Mouse (Mus musculus) MEL-GATA-1-ER (cell line): ENCODE data around the gene Crhr1.
A peak's percentile ranks its signal among the peaks of the same experiment; 100 is the strongest.
"Not testable (repeated sequence)": the region's sequence is repeated elsewhere in the genome, so short reads cannot be mapped to it uniquely, and the experiment has no call there.

ENCODE experiments used
- DNase-seq: peaks from one replicate; pipeline ENCODE4 v3.0.0-alpha.2; 2012; ENCODE audit warnings: low read depth; ENCODE audit errors: extremely low read depth

Gene Crhr1

GRCm38 (mm10) chr11:104195382-104195781 lies 62.7 kb downstream of the Crhr1 start:
- DNase-seq: no peak

- peak; percentile 64 for DNase-seq
Observed at GRCm38 (mm10) chr11:104195791-104196190, 63.1 kb downstream of the Crhr1 start.

GRCm38 (mm10) chr11:104197861-104198260 lies 65.2 kb downstream of the Crhr1 start:
- no peak for DNase-seq

- DNase-seq: no peak
Observed at GRCm38 (mm10) chr11:104203271-104203670, 70.6 kb downstream of the Crhr1 start.

GRCm38 (mm10) chr11:104206573-104206972 lies 73.9 kb downstream of the Crhr1 start:
- no peak for DNase-seq

GRCm38 (mm10) chr11:104209041-104209440 lies 76.4 kb downstream of the Crhr1 start:
- no peak for DNase-seq

- DNase-seq: no peak
Observed at GRCm38 (mm10) chr11:104211251-104211650, 78.6 kb downstream of the Crhr1 start.

GRCm38 (mm10) chr11:104214128-104214527 lies 81.5 kb downstream of the Crhr1 start:
- not testable (repeated sequence) for DNase-seq

GRCm38 (mm10) chr11:104218075-104218474 lies 85.4 kb downstream of the Crhr1 start:
- DNase-seq: no peak

- no peak for DNase-seq
Observed at GRCm38 (mm10) chr11:104220291-104220690, 87.6 kb downstream of the Crhr1 start.

GRCm38 (mm10) chr11:104221751-104222150 lies 89.1 kb downstream of the Crhr1 start:
- DNase-seq: no peak

- no peak for DNase-seq
Observed at GRCm38 (mm10) chr11:104223301-104223700, 90.6 kb downstream of the Crhr1 start.
